Mouse (Mus musculus) large intestine, adult 2 months (tissue): ENCODE measurements around the gene Cby3. TPM values are rescaled to one million over a fixed set of nuclear protein-coding genes. Genes with fewer than 3 reads are reported as not detected.
"Not testable (repeated sequence)": the region's sequence is repeated elsewhere in the genome, so short reads cannot be mapped to it uniquely, and the experiment has no call there.

Experiments used
- DNase-seq: peaks from one replicate; pipeline ENCODE4 v3.0.0-alpha.2; 2012; ENCODE audit warnings: low read depth, low spot score
- WGBS: fragments of 180-500 bp; shearing (Covaris S2); methylation state at CpG from one replicate; pipeline ENCODE4 v1.1.7; 2018; 5-methylcytosine and 5-hydroxymethylcytosine counted together
- polyA plus RNA-seq: library from polyadenylated mRNA; depleted of rRNA; stranded (reverse); fragments of >200 nt; gene quantifications from 2 replicates; pipeline ENCODE4 v1.2.3, GENCODE M21; 2012; rRNA removed

The Cby3 gene
- polyA plus RNA-seq = 0.17 and 0.30 TPM in 2 replicates

GRCm38 (mm10) chr11:50354162-50354561 lies at the start of gene Cby3:
Gene Cby3 (plus strand): TSS chr11:50354462.
- no peak for DNase-seq

- DNase-seq = no peak
- 55% methylated on average over 2 of the region's 2 CpGs for WGBS
Observed at GRCm38 (mm10) chr11:50312803-50313202, 41.5 kb upstream of the Cby3 start.

GRCm38 (mm10) chr11:50319343-50319742 lies 34.9 kb upstream of the Cby3 start:
- WGBS = 56% methylated on average over 4 of the region's 4 CpGs
- not testable (repeated sequence) for DNase-seq

GRCm38 (mm10) chr11:50321239-50321638 lies 33.0 kb upstream of the Cby3 start:
- DNase-seq = no peak
- WGBS = 74% methylated on average over 6 of the region's 6 CpGs

GRCm38 (mm10) chr11:50322345-50322744 lies 31.9 kb upstream of the Cby3 start:
- DNase-seq = no peak

- 2% methylated on average over 1 of the region's 1 CpGs for WGBS
- no peak for DNase-seq
Observed at GRCm38 (mm10) chr11:50323843-50324242, 30.4 kb upstream of the Cby3 start.

- no peak for DNase-seq
- 1% methylated on average over 34 of the region's 34 CpGs for WGBS
Observed at GRCm38 (mm10) chr11:50324751-50325471, 29.4 kb upstream of the Cby3 start.

GRCm38 (mm10) chr11:50325496-50326301 lies 28.6 kb upstream of the Cby3 start, which contains the start of gene Canx:
Gene Canx (minus strand): TSS chr11:50325673.
- peak; percentile 96 for DNase-seq
- WGBS = under 1% methylated on average over 64 of the region's 64 CpGs

GRCm38 (mm10) chr11:50326302-50326966 lies 27.8 kb upstream of the Cby3 start:
- WGBS = 2% methylated on average over 7 of the region's 7 CpGs
- no peak for DNase-seq

- 60% methylated on average over 3 of the region's 3 CpGs for WGBS
- no peak for DNase-seq
Observed at GRCm38 (mm10) chr11:50328075-50328625, 26.1 kb upstream of the Cby3 start.

GRCm38 (mm10) chr11:50329378-50329777 lies 24.9 kb upstream of the Cby3 start:
- WGBS = 95% methylated on average over 1 of the region's 1 CpGs
- DNase-seq = no peak

GRCm38 (mm10) chr11:50333181-50333580 lies 21.1 kb upstream of the Cby3 start:
- DNase-seq = no peak
- 84% methylated on average over 3 of the region's 3 CpGs for WGBS

GRCm38 (mm10) chr11:50336126-50336525 lies 18.1 kb upstream of the Cby3 start:
- WGBS = 21% methylated on average over 1 of the region's 1 CpGs
- no peak for DNase-seq

GRCm38 (mm10) chr11:50336891-50337290 lies 17.4 kb upstream of the Cby3 start:
- DNase-seq = no peak
- 68% methylated on average over 4 of the region's 4 CpGs for WGBS

- 79% methylated on average over 4 of the region's 4 CpGs for WGBS
- DNase-seq = no peak
Observed at GRCm38 (mm10) chr11:50345486-50345885, 8.8 kb upstream of the Cby3 start.

GRCm38 (mm10) chr11:50346256-50347032 lies 7.8 kb upstream of the Cby3 start:
- no peak for DNase-seq
- 87% methylated on average over 9 of the region's 9 CpGs for WGBS

- WGBS = 26% methylated on average over 2 of the region's 2 CpGs
- DNase-seq = peak; percentile 40
Observed at GRCm38 (mm10) chr11:50352177-50352576, 2.1 kb upstream of the Cby3 start.

- 35% methylated on average over 3 of the region's 3 CpGs for WGBS
- DNase-seq = no peak
Observed at GRCm38 (mm10) chr11:50354851-50355250, 589 bp downstream of the Cby3 start.

- 84% methylated on average over 1 of the region's 1 CpGs for WGBS
- no peak for DNase-seq
Observed at GRCm38 (mm10) chr11:50355395-50355794, 1.1 kb downstream of the Cby3 start.
